Mouse (Mus musculus) lung, adult 2 months (tissue): ENCODE measurements around the gene Lce1e.
"Not testable (repeated sequence)": the region's sequence is repeated elsewhere in the genome, so short reads cannot be mapped to it uniquely, and the experiment has no call there.

Experiments
- CTCF ChIP-seq: fragments of 200-500 bp; IDR thresholded peaks from 2 replicates; pipeline ENCODE4 v1.5.1; 2011; ENCODE audit warnings: mild to moderate bottlenecking, low read length, control low read depth; ENCODE audit not compliant: insufficient read depth
- POLR2A ChIP-seq: fragments of 200-500 bp; IDR thresholded peaks from 2 replicates; pipeline ENCODE4 v1.6.1; 2011; ENCODE audit warnings: low read depth, mild to moderate bottlenecking, control low read depth, low read length, borderline replicate concordance; ENCODE audit errors: extremely low read depth

DNA sequence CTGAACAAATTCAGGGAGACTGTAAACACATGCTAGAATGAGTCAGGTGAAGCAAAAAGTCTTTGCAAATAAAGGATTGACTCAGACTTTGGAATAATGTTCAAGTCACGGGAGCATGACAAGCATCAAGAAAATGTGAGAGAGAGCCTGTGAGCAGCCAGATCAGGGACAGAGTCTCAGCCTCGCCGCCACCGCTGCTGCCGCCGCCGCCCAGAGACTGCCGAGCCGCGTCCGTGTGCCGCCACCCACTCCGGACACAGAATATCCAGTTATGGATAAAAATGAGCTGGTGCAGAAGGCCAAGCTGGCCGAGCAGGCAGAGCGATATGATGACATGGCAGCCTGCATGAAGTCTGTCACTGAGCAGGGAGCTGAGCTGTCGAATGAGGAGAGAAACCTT is 19.7 kb downstream of the Lce1e start:
- not testable (repeated sequence) for TF ChIP-seq CTCF, POLR2A
